Mouse (Mus musculus) ES-Bruce4 (cell line): ENCODE results near the gene Olfr1079. TPM values are rescaled to one million over a fixed set of nuclear protein-coding genes. Genes with fewer than 3 reads are reported as not detected.
"Not testable (repeated sequence)": the region's sequence is repeated elsewhere in the genome, so short reads cannot be mapped to it uniquely, and the experiment has no call there.

ENCODE experiments used
- H3K27ac ChIP-seq: 2 replicates; pipeline ENCODE4 v1.5.1; 2012; ENCODE audit warnings: low read length, inconsistent platforms; ENCODE audit not compliant: insufficient read depth
- H3K27me3 ChIP-seq: 2 replicates; pipeline ENCODE4 v1.6.1; 2012; ENCODE audit warnings: mild to moderate bottlenecking, low read length, inconsistent platforms; ENCODE audit not compliant: control insufficient read depth, poor library complexity, insufficient read depth, severe bottlenecking
- H3K36me3 ChIP-seq: 2 replicates; pipeline ENCODE4 v1.6.1; 2012; ENCODE audit warnings: inconsistent platforms, mild to moderate bottlenecking, low read length, moderate library complexity; ENCODE audit not compliant: control insufficient read depth, poor library complexity, insufficient read depth, severe bottlenecking
- H3K4me1 ChIP-seq: one replicate; pipeline ENCODE4 v1.8.1; 2011; ENCODE audit warnings: low read length; ENCODE audit not compliant: control insufficient read depth, insufficient read depth
- H3K4me3 ChIP-seq: 2 replicates; pipeline ENCODE4 v1.5.1; 2011; ENCODE audit warnings: low read depth, mild to moderate bottlenecking, low read length
- H3K9ac ChIP-seq: 2 replicates; pipeline ENCODE4 v1.6.1; 2012; ENCODE audit warnings: low read depth, mild to moderate bottlenecking, inconsistent platforms; ENCODE audit not compliant: poor library complexity, severe bottlenecking
- H3K9me3 ChIP-seq: replicated peaks from 2 replicates; pipeline ENCODE4 v1.6.1; 2012; ENCODE audit warnings: mild to moderate bottlenecking, low read length, inconsistent platforms; ENCODE audit not compliant: control insufficient read depth, poor library complexity, insufficient read depth, severe bottlenecking
- CTCF ChIP-seq: IDR thresholded peaks from one replicate; pipeline ENCODE4 v1.8.1; 2011; ENCODE audit warnings: low read depth, low read length
- EP300 ChIP-seq: IDR thresholded peaks from 2 replicates; pipeline ENCODE4 v1.6.1; 2011; ENCODE audit warnings: low read depth, low read length; ENCODE audit not compliant: insufficient read depth
- POLR2A ChIP-seq: IDR thresholded peaks from one replicate; pipeline ENCODE4 v1.8.1; 2011; ENCODE audit warnings: low read length; ENCODE audit not compliant: insufficient read depth
- polyA plus RNA-seq: library from polyadenylated mRNA; stranded (reverse); fragments of >200 nt; gene quantifications from 2 replicates; pipeline ENCODE4 v1.2.4, GENCODE M21; 2011; ENCODE audit warnings: low read depth; ENCODE audit not compliant: missing spikeins, insufficient read depth, insufficient read length

Olfr1079 gene
- polyA plus RNA-seq, result not detected in 2 replicates

GRCm38 (mm10) chr2:86542380-86542779 is at the start of gene Olfr1079:
Olfr1079 (minus strand) TSS chr2:86542480.
- no peaks in the 10 kb centered on the region for H3K9me3 ChIP-seq
- no peak within 1 kb of the TSS for H3K9ac ChIP-seq
- no peak within 1 kb of the TSS for H3K4me3 ChIP-seq
- no peaks in the 10 kb centered on the region for H3K36me3 ChIP-seq
- H3K4me1 ChIP-seq, result no peaks in the 10 kb centered on the region
- no peaks in the 10 kb centered on the region for H3K27me3 ChIP-seq
- no peak for TF ChIP-seq POLR2A
- TF ChIP-seq EP300, result no peak
- no peak for TF ChIP-seq CTCF
- H3K27ac ChIP-seq, result no peak within 1 kb of the TSS

- not testable (repeated sequence) for H3K9ac ChIP-seq, H3K27ac ChIP-seq, H3K9me3 ChIP-seq, H3K36me3 ChIP-seq, H3K4me3 ChIP-seq, H3K4me1 ChIP-seq, H3K27me3 ChIP-seq
Observed at GRCm38 (mm10) chr2:86558135-86558534, 15.9 kb upstream of the Olfr1079 start, which contains the start of gene Olfr1080. Olfr1080 (minus strand) TSS chr2:86558235.

GRCm38 (mm10) chr2:86530991-86531390 is 11.3 kb downstream of the Olfr1079 start:
- no peak overlapping the region for H3K4me3 ChIP-seq
- no peak overlapping the region for H3K27ac ChIP-seq
- H3K9me3 ChIP-seq, result no peaks in the 10 kb centered on the region
- H3K27me3 ChIP-seq, result no peaks in the 10 kb centered on the region
- H3K9ac ChIP-seq, result no peak overlapping the region
- H3K4me1 ChIP-seq, result no peaks in the 10 kb centered on the region
- H3K36me3 ChIP-seq, result no peaks in the 10 kb centered on the region
- TF ChIP-seq POLR2A (no peak), EP300 (no peak), CTCF (no peak)

GRCm38 (mm10) chr2:86508161-86508560 is 34.1 kb downstream of the Olfr1079 start, which contains the start of gene Olfr1076:
Olfr1076 (plus strand) TSS chr2:86508461.
- H3K27me3 ChIP-seq, result no peaks in the 10 kb centered on the region
- no peak within 1 kb of the TSS for H3K4me3 ChIP-seq
- H3K9ac ChIP-seq, result no peak within 1 kb of the TSS
- H3K27ac ChIP-seq, result no peak within 1 kb of the TSS
- no peaks in the 10 kb centered on the region for H3K9me3 ChIP-seq
- no peaks in the 10 kb centered on the region for H3K4me1 ChIP-seq
- H3K36me3 ChIP-seq, result no peaks in the 10 kb centered on the region
- no peak for TF ChIP-seq CTCF
- TF ChIP-seq POLR2A, result no peak
- no peak for TF ChIP-seq EP300

GRCm38 (mm10) chr2:86487286-86487685 is 55.0 kb downstream of the Olfr1079 start, which contains the start of gene Olfr228:
Olfr228 (minus strand) TSS chr2:86487386.
- Histone ChIP-seq H3K36me3 (no peaks in the 10 kb centered on the region), H3K27me3 (no peaks in the 10 kb centered on the region), H3K4me3 (no peak within 1 kb of the TSS), H3K9me3 (no peaks in the 10 kb centered on the region), H3K9ac (no peak within 1 kb of the TSS), H3K4me1 (no peaks in the 10 kb centered on the region), H3K27ac (no peak within 1 kb of the TSS)
- no peak for TF ChIP-seq CTCF
- TF ChIP-seq POLR2A, result no peak
- no peak for TF ChIP-seq EP300

Other genes with a start within 250 kb of the Olfr1079 start
- not detected in 2 replicates for gene Olfr1053, start 227.2 kb downstream of the Olfr1079 start, polyA plus RNA-seq
- gene Olfr1054, start 207.0 kb downstream of the Olfr1079 start, polyA plus RNA-seq, result not detected in 2 replicates
- gene Olfr1055, start 192.2 kb downstream of the Olfr1079 start, polyA plus RNA-seq, result not detected in 2 replicates
- gene Olfr1056, start 180.0 kb downstream of the Olfr1079 start, polyA plus RNA-seq, result not detected in 2 replicates
- gene Olfr1057, start 164.1 kb downstream of the Olfr1079 start, polyA plus RNA-seq, result not detected in 2 replicates
- not detected in 2 replicates for gene Olfr1058, start 153.9 kb downstream of the Olfr1079 start, polyA plus RNA-seq
- gene Olfr1061, start 128.4 kb downstream of the Olfr1079 start, polyA plus RNA-seq, result not detected in 2 replicates
- gene Olfr1062, start 115.7 kb downstream of the Olfr1079 start, polyA plus RNA-seq, result not detected in 2 replicates
- not detected in 2 replicates for gene Olfr1065, start 91.9 kb downstream of the Olfr1079 start, polyA plus RNA-seq
- gene Olfr1066, start 86.2 kb downstream of the Olfr1079 start, polyA plus RNA-seq, result not detected in 2 replicates
- gene Olfr228, start 55.1 kb downstream of the Olfr1079 start, polyA plus RNA-seq, result not detected in 2 replicates
- gene Olfr1076, start 34.0 kb downstream of the Olfr1079 start, polyA plus RNA-seq, result not detected in 2 replicates
- not detected in 2 replicates for gene Olfr1080, start 15.8 kb upstream of the Olfr1079 start, polyA plus RNA-seq
- not detected in 2 replicates for gene Olfr1082, start 56.5 kb upstream of the Olfr1079 start, polyA plus RNA-seq
- not detected in 2 replicates for gene Olfr1084, start 97.2 kb upstream of the Olfr1079 start, polyA plus RNA-seq
- gene Olfr1085, start 119.5 kb upstream of the Olfr1079 start, polyA plus RNA-seq, result not detected in 2 replicates
- gene Olfr1086, start 137.6 kb upstream of the Olfr1079 start, polyA plus RNA-seq, result not detected in 2 replicates
- not detected in 2 replicates for gene Olfr1087, start 155.9 kb upstream of the Olfr1079 start, polyA plus RNA-seq
- not detected in 2 replicates for gene Olfr1089, start 191.2 kb upstream of the Olfr1079 start, polyA plus RNA-seq
- not detected in 2 replicates for gene Olfr1090, start 216.5 kb upstream of the Olfr1079 start, polyA plus RNA-seq
- not detected in 2 replicates for gene Olfr1093, start 240.0 kb upstream of the Olfr1079 start, polyA plus RNA-seq